Mouse (Mus musculus) spleen, postnatal 14 days (tissue): ENCODE data around the gene Amigo3.
"Not testable (repeated sequence)": the region's sequence is repeated elsewhere in the genome, so short reads cannot be mapped to it uniquely, and the experiment has no call there.

Experiments
- DNase-seq, 2 experiments: peaks; one replicate each; pipeline ENCODE4 v3.0.0; 2021 to 2022; ENCODE audit warnings: low spot score in 2 of 2

Gene Amigo3

GRCm38 (mm10) chr9:108052885-108053664, at the start of gene Amigo3:
Gene Amigo3 (plus strand): TSS chr9:108053159.
- peak; percentile 93 to 97 for DNase-seq

- DNase-seq, result peak in 1 of 2 experiments; percentile 25
Measured at GRCm38 (mm10) chr9:108003531-108003890, 49.4 kb upstream of the Amigo3 start.

DNA sequence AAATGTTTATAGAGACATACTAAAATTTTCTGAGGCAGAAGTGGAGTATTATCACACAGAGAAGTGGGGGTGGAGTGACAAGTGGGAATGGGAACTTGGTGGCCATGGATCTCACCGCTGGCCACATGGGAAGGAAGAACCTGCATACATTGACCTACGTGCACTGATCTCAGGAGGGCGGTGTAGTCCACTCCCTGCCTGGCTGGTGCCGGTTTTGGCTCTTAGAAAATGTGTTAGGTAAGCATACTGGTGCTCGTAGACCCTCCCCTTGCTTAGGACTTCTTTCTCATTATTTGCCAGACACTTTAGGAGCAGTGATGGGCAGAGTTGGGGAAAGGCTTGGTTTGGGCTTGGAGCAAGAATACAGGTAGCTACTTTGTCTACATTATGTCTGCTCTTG, 44.9 kb upstream of the Amigo3 start:
- no peak for DNase-seq

GRCm38 (mm10) chr9:108010385-108010784, 42.6 kb upstream of the Amigo3 start:
- DNase-seq, result no peak

GRCm38 (mm10) chr9:108013577-108013976, 39.4 kb upstream of the Amigo3 start:
- DNase-seq, result not testable (repeated sequence)

GRCm38 (mm10) chr9:108017127-108017526, 35.8 kb upstream of the Amigo3 start:
- no peak for DNase-seq

DNA sequence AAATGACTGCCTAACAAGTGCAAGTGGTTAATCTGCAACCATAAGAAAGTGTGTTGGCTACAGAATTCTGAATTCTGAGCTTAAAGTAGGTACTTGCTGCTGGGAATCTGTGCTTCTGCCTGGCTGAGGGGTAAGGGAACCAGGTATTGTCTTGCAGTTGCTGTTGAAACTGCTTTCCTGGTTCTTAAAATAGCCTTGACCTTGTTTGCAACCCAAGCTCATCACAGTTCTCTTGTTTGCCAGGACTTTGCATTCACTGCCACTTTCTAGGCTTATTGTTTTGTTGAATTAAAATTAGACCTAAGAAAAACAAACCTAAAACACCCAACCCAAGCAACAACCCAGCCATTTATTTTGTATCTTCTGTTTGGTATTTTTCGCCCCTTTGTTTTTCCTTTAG, 32.2 kb upstream of the Amigo3 start:
- DNase-seq, result no peak

DNA sequence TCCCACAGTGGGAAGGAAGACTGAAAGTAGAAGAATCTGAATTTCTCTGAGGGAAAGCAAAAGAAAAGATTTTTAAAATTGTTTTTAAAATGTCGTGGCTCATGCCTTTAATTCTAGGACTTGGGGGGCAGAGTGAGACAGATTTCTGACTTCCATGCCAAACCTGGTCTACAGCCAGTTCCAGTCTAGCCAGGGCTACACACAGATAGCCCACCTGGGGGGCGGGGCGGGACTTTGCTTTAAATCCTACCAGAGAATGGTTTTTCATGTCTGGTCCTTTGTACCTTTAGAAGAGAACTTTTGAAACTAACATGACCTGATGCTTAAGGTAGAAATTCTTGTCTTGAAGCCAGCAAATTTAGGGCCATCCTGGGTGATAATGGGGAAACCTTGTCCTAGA, 29.7 kb upstream of the Amigo3 start:
- no peak for DNase-seq

GRCm38 (mm10) chr9:108026584-108026983, 26.4 kb upstream of the Amigo3 start:
- no peak for DNase-seq

- no peak for DNase-seq
Measured at GRCm38 (mm10) chr9:108027867-108028266, 25.1 kb upstream of the Amigo3 start.

GRCm38 (mm10) chr9:108032126-108032525, 20.8 kb upstream of the Amigo3 start:
- no peak for DNase-seq

DNA sequence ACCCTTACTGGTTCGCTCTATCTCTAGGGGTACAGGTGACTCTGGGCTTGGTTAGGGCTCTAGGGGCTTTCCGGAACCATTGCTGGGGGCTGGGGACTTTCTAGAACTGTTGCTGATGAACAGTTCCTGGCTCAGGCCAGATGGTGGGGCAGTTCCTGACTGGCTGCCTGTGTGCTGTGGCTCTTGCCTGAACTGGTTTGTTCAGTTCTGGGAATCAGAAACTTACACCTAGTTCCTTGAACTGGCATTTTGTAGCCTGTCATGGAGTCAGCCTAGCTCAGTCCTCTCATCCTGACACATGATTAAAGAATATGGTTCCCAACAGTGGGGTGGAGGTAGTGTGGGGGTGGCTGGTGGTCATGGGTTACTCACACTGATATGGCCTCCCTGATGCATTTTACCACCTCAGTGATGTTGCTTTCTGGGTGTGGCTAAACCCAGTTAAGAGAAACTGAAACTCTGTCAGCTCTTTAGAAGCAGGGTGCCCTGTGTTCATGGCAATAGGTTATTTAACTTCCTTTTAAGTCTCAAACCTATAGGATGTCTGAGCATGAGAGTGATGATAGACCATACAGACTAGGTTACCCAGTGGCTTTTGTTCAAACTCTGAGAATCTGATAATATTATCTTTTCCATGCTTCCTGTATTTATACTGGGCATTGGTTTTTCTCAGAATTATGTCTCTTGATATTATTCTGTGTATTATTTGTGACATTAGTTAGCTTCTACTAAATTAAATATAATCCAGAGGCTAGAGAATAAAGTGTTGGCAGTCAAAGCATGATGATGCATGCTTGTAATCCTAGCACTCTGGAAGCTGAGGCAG, 17.4 kb upstream of the Amigo3 start:
- no peak for DNase-seq

DNA sequence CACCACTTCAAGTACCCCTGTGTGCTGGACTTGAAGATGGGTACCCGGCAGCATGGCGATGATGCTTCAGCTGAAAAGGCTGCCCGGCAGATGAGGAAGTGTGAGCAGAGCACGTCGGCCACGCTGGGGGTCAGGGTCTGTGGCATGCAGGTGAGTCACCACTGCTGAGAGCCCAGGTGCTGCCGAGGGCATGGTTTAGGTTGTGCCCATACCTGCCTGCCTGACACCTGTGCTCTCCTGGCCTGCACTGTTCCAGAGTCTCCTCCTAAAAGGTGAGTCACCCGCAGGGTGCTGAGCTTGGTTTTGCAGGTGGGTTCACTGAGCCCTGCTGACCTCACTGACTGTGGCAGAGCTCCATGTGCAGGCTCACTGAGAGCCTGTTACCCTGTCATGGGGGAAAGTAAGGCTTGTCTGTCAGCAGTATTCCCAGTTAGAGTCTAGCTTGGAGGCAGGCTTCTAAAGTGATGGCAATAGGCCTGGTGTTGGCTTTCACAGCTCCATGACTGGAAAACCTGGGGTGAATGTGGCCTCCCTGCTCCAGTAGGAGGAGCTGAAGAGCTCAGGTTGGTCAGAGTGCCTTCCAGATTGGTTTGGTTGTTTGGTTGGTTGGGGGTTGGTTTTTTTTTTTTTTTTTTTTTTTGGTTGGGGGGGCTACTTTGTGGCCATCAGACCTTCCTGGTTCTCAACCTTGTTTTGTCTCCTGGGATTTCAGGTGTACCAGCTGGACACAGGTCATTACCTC, 8.0 kb upstream of the Amigo3 start:
- DNase-seq, result no peak

- no peak for DNase-seq
Measured at GRCm38 (mm10) chr9:108046582-108046981, 6.4 kb upstream of the Amigo3 start.

GRCm38 (mm10) chr9:108047601-108048565, 5.1 kb upstream of the Amigo3 start:
- DNase-seq, result no peak

DNA sequence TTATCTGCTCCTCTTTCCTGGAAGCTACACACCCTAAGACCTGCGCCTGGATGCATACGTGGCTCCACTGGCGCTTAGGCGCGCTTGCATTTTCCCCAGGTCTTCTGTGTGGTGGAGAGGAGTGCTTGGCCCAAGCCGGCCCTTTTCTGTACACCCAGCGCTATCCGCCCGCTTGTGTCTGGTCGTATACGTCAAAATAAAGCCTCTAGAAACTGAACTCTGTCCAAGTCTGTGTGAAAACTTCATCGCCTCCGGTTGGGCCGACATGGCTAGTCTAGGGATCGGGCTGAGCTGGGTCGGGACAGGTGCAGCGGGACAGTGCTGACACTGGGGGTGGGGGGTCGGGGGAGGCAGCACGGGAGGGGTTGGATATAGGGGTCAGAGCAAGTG, 4.4 kb upstream of the Amigo3 start:
- no peak for DNase-seq

DNA sequence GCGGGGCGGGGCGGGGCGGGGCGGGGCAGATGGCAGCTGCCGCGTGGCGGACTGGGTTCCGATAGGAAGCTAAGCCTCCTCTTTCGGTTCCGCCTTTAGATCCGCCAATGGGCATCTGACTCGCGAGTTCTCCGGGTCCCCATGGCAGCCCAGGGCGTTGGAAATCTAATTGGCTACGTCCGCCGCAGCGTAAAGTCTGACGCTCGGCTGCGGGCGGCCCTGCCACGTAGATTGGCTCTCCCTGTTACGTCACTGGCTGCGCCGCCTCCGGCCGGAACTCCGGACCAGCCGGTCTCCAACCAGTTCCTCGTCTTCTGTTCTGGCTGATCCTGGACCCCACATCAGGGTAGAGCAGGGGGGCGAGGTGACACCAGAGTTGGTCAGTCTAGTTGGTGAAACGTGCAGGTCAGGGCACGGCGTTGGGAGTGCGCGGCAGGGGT, 3.9 kb upstream of the Amigo3 start, which contains the start of gene Gmppb:
Gene Gmppb (plus strand): TSS at position 227 of the 440 bp plus-strand sequence.
- DNase-seq, result peak; percentile 91 to 95

DNA sequence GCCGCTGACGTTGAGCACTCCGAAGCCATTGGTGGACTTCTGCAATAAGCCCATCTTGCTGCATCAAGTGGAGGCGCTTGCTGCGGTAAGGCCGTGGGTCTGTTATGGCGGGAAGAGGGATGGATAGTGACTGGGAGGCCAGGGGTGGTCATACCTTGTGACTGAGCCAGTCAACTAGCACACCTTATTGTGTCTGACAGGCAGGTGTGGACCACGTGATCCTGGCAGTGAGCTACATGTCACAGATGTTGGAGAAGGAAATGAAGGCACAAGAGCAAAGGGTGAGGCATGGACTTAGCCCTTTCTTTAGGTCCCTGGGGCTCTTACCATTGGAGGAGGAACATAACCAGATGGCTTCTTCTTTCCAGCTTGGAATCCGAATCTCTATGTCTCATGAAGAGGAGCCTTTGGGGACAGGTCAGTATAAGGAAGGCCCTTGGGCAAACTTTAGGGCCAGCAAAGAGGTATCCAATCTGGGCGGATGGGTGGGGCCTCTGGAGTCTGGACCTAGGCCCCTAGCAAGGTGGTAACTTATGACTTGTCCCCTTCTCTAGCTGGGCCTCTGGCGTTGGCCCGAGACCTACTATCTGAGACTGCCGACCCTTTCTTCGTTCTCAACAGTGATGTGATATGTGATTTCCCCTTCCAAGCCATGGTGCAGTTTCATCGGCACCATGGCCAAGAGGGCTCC, 3.3 kb upstream of the Amigo3 start:
- no peak for DNase-seq

GRCm38 (mm10) chr9:108051184-108051930, 1.6 kb upstream of the Amigo3 start:
- DNase-seq, result peak in 1 of 2 experiments; percentile 4

DNA sequence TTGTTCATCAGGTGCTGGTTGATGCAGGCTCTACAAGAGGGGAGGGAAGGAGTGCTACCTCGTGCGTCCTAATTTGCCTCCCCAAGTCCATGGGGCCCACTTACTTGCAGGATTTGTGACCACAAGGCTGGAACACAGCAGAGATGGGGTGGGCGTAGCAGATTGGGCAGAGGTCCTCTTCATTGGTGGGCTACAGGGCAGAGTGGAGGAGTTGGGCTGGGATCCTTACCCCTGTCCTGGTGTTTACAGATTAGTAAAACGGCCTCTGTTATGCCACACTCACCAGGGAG, 1.1 kb upstream of the Amigo3 start:
- no peak for DNase-seq
